Mouse (Mus musculus) spleen, postnatal 10 days (tissue): ENCODE results near the gene Efcab9.
A peak's percentile ranks its signal among the peaks of the same experiment; 100 is the strongest.

ENCODE experiments used
- DNase-seq, 2 experiments: peaks; one replicate each; pipeline ENCODE4 v3.0.0; 2021 to 2022; ENCODE audit warnings: low spot score in 2 of 2

Efcab9 gene

GRCm38 (mm10) chr11:32556333-32556990 is 24.6 kb upstream of the Efcab9 start:
- DNase-seq: no peak

GRCm38 (mm10) chr11:32555103-32555689 is 23.3 kb upstream of the Efcab9 start:
- DNase-seq: no peak

GRCm38 (mm10) chr11:32554141-32555091 is 22.5 kb upstream of the Efcab9 start:
- no peak for DNase-seq

- peak in 1 of 2 experiments; percentile 64 for DNase-seq
Measured at GRCm38 (mm10) chr11:32553311-32554140, 21.6 kb upstream of the Efcab9 start.

GRCm38 (mm10) chr11:32552401-32553090 is 20.7 kb upstream of the Efcab9 start:
- no peak for DNase-seq

- DNase-seq: no peak
Measured at GRCm38 (mm10) chr11:32551579-32552297, 19.9 kb upstream of the Efcab9 start.

- DNase-seq: no peak
Measured at GRCm38 (mm10) chr11:32551056-32551455, 19.2 kb upstream of the Efcab9 start.

- no peak for DNase-seq
Measured at GRCm38 (mm10) chr11:32550102-32550501, 18.2 kb upstream of the Efcab9 start.

- no peak for DNase-seq
Measured at GRCm38 (mm10) chr11:32549236-32549635, 17.4 kb upstream of the Efcab9 start.

GRCm38 (mm10) chr11:32548240-32548639 is 16.4 kb upstream of the Efcab9 start:
- no peak for DNase-seq

- no peak for DNase-seq
Measured at GRCm38 (mm10) chr11:32547391-32547947, 15.6 kb upstream of the Efcab9 start.

GRCm38 (mm10) chr11:32546483-32546882 is 14.6 kb upstream of the Efcab9 start:
- no peak for DNase-seq

GRCm38 (mm10) chr11:32545605-32546004 is 13.7 kb upstream of the Efcab9 start:
- DNase-seq: no peak

- DNase-seq: no peak
Measured at GRCm38 (mm10) chr11:32544497-32544896, 12.6 kb upstream of the Efcab9 start.

GRCm38 (mm10) chr11:32544041-32544440 is 12.2 kb upstream of the Efcab9 start:
- no peak for DNase-seq

GRCm38 (mm10) chr11:32542687-32543411 is 11.0 kb upstream of the Efcab9 start:
- DNase-seq: peak in 1 of 2 experiments; percentile 81

GRCm38 (mm10) chr11:32542181-32542580 is 10.3 kb upstream of the Efcab9 start:
- no peak for DNase-seq

GRCm38 (mm10) chr11:32540463-32540862 is 8.6 kb upstream of the Efcab9 start:
- DNase-seq: no peak

GRCm38 (mm10) chr11:32539717-32540116 is 7.8 kb upstream of the Efcab9 start:
- DNase-seq: no peak
